Mouse (Mus musculus) spleen, postnatal 4 days (tissue): ENCODE data around the gene Gm26741.

Experiments used
- DNase-seq, 2 experiments: peaks; one replicate each; pipeline ENCODE4 v3.0.0; 2022; ENCODE audit warnings: low spot score in 2 of 2

The Gm26741 gene

GRCm38 (mm10) chr10:52389438-52389837, 30.9 kb downstream of the Gm26741 start:
- DNase-seq, result no peak

GRCm38 (mm10) chr10:52391208-52391607, 32.6 kb downstream of the Gm26741 start:
- no peak for DNase-seq

- DNase-seq, result no peak
These were observed 38.1 kb downstream of the Gm26741 start for GRCm38 (mm10) chr10:52396647-52397046.

- DNase-seq, result no peak
These were observed 40.1 kb downstream of the Gm26741 start for GRCm38 (mm10) chr10:52398715-52399114.

- DNase-seq, result no peak
These were observed 41.2 kb downstream of the Gm26741 start for GRCm38 (mm10) chr10:52399722-52400121.

- no peak for DNase-seq
These were observed 46.6 kb downstream of the Gm26741 start for GRCm38 (mm10) chr10:52405160-52405559.

- DNase-seq, result no peak
These were observed 49.0 kb downstream of the Gm26741 start for GRCm38 (mm10) chr10:52407526-52407925.
